22 mouse cellular contexts compared by ENCODE assay signal in the genomic region with DNA sequence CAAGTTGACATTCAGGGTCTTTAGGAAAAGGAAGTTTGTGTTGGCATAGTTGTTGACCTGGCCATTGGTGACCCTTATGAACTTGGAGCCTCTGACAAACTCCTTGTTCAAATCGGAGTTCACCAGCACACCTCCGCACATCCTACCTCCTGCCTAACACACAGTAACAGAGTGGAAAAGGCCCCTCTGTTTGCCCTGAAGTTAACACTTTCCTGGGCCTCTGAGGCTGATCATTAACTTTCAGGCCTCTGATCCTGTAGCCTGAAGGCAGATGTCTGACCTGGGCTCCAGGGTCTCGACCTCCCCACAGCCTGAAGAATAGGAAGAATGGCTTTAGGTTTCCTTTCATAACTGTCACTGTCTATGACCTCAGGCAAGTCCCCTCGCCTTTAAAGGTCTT. TPM values are rescaled to one million over a fixed set of nuclear protein-coding genes. Genes with fewer than 3 reads are reported as not detected.
"Had no signal": no experiment of that assay in that cellular context is flagged by ENCODE, and none has a peak within 500 bp of the region (broad histone marks: within the 10 kb centered on the region; RNA-seq: fewer than 3 reads in every experiment).

No protein-coding gene starts in this region.

- H3K4me3 ChIP-seq: hindbrain, embryonic 15.5 days; layer of hippocampus, adult 2 months; left cerebral cortex, adult 2 months; lung, embryonic 15.5 days; megakaryocyte, embryonic 14.5 days; midbrain, embryonic 10.5 days; midbrain, embryonic 13.5 days; myocyte; neural tube, embryonic 13.5 days; stomach, embryonic 15.5 days had no signal

- H3K9me3 ChIP-seq: hindbrain, embryonic 15.5 days; lung, embryonic 15.5 days; megakaryocyte, embryonic 14.5 days; midbrain, embryonic 10.5 days; midbrain, embryonic 13.5 days; neural tube, embryonic 13.5 days; stomach, embryonic 15.5 days had no signal

- H3K9ac ChIP-seq: hindbrain, embryonic 15.5 days; lung, embryonic 15.5 days; midbrain, embryonic 13.5 days; neural tube, embryonic 13.5 days; stomach, embryonic 15.5 days had no signal

- H3K36me3 ChIP-seq: hindbrain, embryonic 15.5 days; lung, embryonic 15.5 days; midbrain, embryonic 10.5 days; midbrain, embryonic 13.5 days; neural tube, embryonic 13.5 days; stomach, embryonic 15.5 days had no signal

- H3K27me3 ChIP-seq: hindbrain, embryonic 15.5 days; lung, embryonic 15.5 days; midbrain, embryonic 13.5 days; neural tube, embryonic 13.5 days; stomach, embryonic 15.5 days had no signal

- DNase-seq: layer of hippocampus, adult 9-11 months; layer of hippocampus, postnatal 36 days; lung, adult 18-20 months; lung, postnatal 10 days; lung, postnatal 36 days; right cerebral cortex, postnatal 4 days; thymus, postnatal 25 days had no signal

- ATAC-seq: intestine, postnatal 0 days; midbrain, embryonic 13.5 days; midbrain, embryonic 16.5 days had no signal

- H3K27ac ChIP-seq: hindbrain, embryonic 15.5 days; kidney, postnatal 0 days; layer of hippocampus, adult 2 months; left cerebral cortex, adult 2 months; lung, embryonic 15.5 days; midbrain, embryonic 10.5 days; midbrain, embryonic 13.5 days; neural tube, embryonic 13.5 days; stomach, embryonic 15.5 days had no signal

- H3K4me2 ChIP-seq: hindbrain, embryonic 15.5 days; lung, embryonic 15.5 days; midbrain, embryonic 13.5 days; neural tube, embryonic 13.5 days; stomach, embryonic 15.5 days had no signal

- H3K4me1 ChIP-seq: hindbrain, embryonic 15.5 days; lung, embryonic 15.5 days; megakaryocyte, embryonic 14.5 days; midbrain, embryonic 13.5 days; stomach, embryonic 15.5 days had no signal

RNA-seq across cellular contexts. Expression of a gene that starts 31.4 kb away (rescaled TPM):
- polyA plus RNA-seq: intestine, postnatal 0 days; limb, embryonic 11.5 days had no signal

RNA-seq across cellular contexts. Expression of a gene that starts 41.4 kb away (rescaled TPM):
- polyA plus RNA-seq: hindbrain, embryonic 15.5 days; lung, embryonic 15.5 days; midbrain, embryonic 13.5 days; myocyte; thymus, postnatal 0 days had no signal
